Mouse (Mus musculus) spleen, postnatal 10 days (tissue): ENCODE results near the gene Tmem198.

ENCODE experiments used
- DNase-seq, 2 experiments: peaks; one replicate each; pipeline ENCODE4 v3.0.0; 2021 to 2022; ENCODE audit warnings: low spot score in 2 of 2

The Tmem198 gene

DNA sequence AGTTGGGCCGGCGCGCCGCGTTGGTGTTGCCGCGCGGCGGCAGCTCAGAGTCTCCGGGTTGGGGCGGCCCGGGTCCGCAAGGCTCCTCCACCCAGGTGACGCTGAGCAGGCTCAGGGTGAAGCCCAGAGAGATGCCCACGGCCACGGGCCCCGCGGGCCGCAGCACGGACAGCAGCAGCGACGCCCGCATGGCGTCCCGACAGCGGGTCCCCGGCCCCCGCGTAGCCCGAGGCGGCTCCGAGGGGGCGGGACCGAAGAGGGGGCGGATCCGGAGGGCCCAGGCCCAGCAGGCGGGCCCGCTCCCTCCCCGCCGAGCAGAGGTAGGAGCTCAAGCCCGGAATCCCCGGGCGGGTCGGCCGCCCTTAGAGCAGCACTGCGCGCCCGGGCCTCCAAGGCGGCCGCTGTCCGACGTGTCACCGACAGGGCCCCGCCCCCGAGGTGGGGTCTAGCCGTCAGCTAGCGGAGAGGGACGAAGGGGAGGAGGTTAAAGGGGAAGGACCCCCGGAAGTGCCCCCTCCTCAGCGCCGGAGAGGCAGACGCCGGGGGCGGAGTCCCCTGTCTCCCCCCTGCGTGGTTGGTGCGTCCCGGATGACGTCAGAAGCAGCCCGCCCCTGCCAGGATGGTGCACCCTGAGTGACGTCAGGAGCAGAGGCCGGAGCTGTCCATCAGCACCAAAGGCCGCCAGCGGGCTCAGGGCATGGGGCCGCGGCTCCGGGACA is at the start of gene Tmem198, which contains the start of gene Chpf:
TSS of gene Tmem198 (plus strand) at position 617 of the 719 bp plus-strand sequence.
TSS of gene Chpf (minus strand) at position 392 of the 719 bp plus-strand sequence.
- DNase-seq: peak; percentile 82 to 91

- DNase-seq: peak; percentile 29 to 78
Observed at GRCm38 (mm10) chr1:75435475-75436328, 43.6 kb upstream of the Tmem198 start, which contains the start of gene Gmppa. Gene Gmppa (plus strand): TSS chr1:75435930.

- DNase-seq: no peak
Observed at GRCm38 (mm10) chr1:75438782-75439181, 40.5 kb upstream of the Tmem198 start.

GRCm38 (mm10) chr1:75440661-75441060 is 38.7 kb upstream of the Tmem198 start:
- no peak for DNase-seq

DNA sequence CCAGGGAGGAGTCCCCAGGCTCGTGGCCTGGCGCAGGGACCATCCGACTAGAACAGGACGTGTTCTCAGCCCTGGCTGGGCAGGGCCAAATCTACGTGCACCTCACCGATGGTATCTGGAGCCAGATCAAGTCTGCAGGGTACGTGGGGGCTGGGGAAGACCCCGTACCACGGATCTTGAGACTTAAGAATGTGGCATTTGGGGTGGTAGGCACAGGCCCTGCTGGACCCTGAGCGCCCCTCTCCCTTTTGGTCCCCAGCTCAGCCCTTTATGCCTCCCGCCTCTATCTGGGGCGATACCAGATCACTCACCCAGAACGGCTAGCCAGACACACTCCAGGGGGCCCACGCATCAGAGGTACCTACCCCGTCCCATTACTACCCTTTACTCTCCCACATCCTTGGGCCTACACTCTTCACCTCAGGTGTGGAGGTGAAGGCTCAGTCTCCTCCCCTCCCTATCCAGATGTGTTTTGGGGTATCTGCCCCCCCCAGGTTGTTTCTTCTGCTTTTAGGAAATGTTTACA is 37.8 kb upstream of the Tmem198 start:
- no peak for DNase-seq

DNA sequence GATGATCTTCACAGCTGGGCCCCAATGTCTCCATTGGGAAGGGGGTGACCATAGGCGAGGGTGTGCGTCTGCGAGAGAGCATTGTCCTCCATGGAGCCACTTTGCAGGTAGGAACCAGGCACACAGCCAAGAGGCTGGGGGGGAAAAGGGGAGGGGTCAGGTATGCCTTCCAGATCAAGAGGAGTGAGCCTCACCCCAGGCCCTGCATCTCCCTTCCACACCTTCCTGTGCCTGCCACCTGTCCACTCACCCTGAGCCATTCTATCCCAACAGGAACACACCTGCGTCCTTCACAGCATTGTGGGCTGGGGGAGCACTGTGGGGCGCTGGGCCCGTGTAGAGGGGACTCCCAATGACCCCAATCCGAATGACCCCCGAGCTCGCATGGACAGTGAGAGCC is 37.2 kb upstream of the Tmem198 start:
- DNase-seq: no peak

DNA sequence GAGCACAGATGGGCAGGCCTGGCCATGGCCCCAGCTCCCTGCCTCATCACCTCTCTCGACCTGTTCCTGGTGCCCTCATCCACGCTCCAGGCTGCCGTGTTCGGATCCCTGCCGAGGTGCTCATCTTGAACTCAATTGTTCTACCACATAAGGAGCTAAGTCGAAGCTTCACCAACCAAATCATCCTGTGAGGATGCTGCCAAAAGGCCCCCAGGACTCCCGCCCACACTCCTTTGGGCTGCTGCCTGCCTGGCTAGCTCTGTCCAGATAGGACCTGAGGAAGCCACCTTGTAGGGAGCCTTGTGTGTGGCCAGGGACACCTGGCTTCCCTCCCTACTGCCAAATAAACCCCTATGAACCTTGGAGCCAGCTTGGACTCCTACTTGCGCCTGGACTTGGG is 36.5 kb upstream of the Tmem198 start:
- DNase-seq: no peak

- DNase-seq: no peak
Observed at GRCm38 (mm10) chr1:75443247-75444024, 35.9 kb upstream of the Tmem198 start.

DNA sequence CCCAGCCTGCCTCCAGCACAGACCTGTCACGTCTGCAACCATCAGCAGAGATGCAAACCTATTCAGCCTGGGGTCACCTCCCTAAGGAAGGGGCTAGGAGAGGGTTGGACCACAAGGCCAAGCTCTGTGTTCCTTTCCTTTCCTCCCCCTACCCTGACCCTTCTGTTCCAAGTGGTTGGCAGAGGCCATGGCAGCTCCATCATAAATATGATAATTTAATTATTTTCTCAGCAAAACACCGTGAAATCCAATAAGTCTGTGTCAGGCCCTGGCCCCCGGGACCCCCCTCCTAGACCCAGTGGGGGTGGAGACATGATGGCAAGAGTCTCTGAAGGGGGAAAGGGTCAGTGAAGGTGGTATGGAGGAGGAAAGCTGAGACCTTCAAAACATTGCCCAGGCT is 35.1 kb upstream of the Tmem198 start:
- DNase-seq: no peak

DNA sequence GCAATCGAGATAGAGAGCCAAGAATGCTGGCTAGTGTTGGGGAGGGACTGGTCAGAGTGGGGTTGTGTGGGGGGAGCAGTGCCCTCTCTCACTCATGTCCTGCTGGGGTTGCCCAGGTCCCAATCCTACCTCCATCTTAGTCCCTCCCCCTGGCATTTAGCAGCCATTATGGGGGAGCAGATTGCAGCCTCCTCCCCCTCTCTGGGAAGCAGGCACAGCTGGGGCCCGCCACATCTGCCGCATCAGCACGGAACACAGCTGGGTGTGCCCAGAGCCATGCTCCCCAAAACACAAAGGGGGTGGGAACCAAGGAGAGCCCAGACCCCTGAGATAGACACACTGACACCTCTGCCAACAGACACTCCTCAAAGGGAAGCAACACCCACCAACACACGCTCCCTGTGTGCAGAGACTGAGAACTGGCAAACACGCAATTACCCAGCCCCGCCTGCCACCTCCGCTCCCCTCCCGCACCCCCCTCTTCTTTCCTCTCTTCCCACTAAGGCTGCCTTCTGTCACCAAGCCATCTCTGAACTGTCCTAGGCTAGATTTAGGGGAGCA is 34.1 kb upstream of the Tmem198 start:
- DNase-seq: no peak

DNA sequence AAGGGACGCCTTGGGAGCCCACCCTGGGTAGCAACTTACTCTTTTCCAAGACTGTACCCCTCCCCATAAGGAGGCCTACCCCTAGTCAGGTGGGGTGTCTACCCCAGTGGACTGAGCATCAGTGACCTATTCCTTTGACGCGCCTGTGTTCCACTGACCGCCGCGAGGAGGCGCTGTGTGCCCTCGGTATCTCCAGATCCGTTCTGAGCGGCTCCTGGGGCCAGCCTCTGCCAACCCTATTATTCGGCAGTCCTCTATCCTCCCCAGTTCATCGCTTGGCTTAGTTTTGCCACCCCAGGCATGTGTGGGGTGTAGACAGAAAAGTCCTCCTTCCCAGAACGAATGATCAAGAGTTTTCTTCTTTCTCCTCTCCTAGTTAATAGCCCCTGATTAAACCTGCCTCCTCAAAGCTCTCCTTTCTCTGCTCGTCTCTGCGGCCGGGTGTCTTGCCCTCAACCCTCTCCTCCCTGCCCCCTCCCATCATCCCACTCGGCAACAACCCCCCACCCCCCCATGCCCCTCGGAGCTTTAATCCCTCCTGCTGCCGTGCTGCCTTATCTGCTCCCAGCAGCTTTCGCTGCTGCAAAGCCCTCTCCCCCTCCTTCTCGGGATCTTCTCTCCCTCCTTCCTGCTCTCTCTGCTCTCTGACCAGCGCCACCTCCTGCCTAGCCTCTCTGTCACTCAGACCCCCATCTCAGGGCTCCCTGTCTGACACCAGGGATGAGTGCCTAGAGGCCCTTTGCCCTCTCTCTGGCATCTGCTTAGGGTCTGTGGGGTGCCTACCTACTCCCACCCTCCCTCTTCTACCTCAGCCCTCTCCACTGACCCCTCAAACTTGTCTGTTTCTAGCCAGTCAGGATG is 33.4 kb upstream of the Tmem198 start:
- peak; percentile 63 to 86 for DNase-seq

DNA sequence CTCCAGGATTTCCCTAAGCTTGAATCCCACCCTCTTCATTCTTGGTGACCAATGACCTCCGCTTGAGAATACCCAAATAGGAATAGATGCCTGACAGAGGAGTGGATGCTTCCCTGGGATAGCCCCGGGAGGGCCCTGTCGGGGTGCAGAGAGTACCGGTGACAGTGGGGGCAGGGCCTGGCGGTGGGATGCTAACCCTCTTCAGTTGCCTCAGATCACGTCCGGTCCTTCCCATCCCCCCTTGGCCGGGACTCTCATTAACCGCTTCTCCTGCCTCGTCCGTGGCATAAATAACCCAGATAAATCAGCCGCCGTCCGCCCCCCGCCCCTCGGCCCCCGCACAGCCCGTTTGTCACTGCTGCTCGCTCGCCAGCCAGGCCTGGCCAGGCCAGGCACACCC is 32.7 kb upstream of the Tmem198 start:
- no peak for DNase-seq

GRCm38 (mm10) chr1:75447265-75448051 is 31.9 kb upstream of the Tmem198 start:
- no peak for DNase-seq

- DNase-seq: no peak
Observed at GRCm38 (mm10) chr1:75448052-75448431, 31.3 kb upstream of the Tmem198 start.

- DNase-seq: no peak
Observed at GRCm38 (mm10) chr1:75448937-75449336, 30.4 kb upstream of the Tmem198 start.

GRCm38 (mm10) chr1:75449377-75450135 is 29.8 kb upstream of the Tmem198 start:
- DNase-seq: no peak

DNA sequence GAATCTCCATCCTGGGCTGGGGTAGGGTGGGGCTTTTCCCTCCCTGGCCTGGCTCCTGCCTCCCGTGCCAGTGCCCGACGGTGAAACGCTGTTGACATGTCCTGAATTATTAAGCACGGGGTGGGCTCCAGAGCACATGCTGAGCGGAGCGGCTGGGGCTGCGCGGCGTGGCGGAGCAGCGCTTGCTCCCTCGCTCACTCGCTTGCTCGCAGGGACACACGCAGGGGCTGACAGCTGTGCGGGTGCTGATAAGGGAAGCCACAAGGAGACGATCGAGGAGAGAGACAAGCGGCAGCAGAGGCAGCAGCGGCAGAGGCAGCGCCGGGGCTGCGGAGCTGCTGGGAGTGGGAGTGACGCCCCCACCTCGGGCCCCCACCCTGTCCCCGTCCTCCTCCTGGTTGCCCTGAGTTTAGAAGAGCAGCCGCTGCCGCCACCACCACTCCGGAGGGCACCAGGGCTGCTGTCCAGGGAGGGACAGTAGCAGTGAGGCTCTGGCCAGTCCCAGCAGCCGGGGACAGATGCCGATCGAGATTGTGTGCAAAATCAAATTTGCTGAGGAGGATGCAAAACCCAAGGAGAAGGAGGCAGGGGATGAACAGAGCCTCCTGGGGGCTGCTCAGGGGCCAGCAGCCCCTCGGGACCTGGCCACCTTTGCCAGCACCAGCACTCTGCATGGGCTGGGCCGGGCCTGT is 28.9 kb upstream of the Tmem198 start, which contains the start of gene Asic4:
TSS of gene Asic4 (plus strand) at position 123 of the 692 bp plus-strand sequence.
- peak in 1 of 2 experiments; percentile 51 for DNase-seq

- DNase-seq: no peak
Observed at GRCm38 (mm10) chr1:75451900-75452299, 27.4 kb upstream of the Tmem198 start.
